Mouse (Mus musculus) cerebellum, adult 9-10 months (tissue): ENCODE results near the gene Rbfox3.

Source experiments
- DNase-seq: peaks from one replicate; pipeline ENCODE4 v3.0.0; 2022

The Rbfox3 gene

DNA sequence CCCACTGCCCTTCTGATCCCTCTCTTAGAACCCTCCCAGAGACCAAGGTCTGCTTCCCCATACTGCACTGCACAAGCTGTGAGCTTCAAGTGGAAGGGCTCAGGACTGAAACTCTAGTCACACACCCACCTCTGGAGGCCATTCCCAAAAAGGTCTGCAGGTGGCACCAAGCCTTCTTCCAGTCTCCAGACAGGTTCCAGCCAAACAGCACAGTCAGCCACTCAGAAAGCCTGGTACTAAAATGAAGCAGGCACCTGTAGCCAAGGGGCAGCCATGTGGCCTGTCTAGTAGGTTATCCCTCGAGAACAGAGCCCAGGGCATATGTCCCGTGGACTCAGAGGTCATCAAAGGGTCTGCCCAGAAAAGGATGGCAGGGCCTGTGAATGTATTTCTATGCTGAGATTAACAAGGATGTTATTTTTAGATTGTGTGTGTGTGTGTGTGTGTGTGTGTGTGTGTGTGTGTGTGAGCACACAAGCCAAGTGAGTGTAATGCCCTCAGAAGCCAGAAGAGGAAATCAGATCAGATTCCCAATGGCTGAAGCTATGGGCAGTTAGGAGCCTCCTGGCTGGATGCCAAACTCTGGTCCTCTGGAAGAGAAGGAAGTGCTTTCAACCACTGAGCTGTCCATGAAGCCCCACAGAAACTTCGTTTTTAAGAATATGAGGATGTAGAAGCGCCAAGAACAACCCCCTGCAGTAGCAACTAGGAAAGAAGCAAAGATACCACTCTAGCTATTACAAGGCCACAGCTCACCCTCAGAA, at the start of gene Rbfox3:
TSS of gene Rbfox3 (minus strand) at position 291 of the 764 bp plus-strand sequence.
- peak; percentile 90 for DNase-seq

- DNase-seq = no peak
Observed at GRCm38 (mm10) chr11:118960649-118961048, 49.3 kb upstream of the Rbfox3 start.

DNA sequence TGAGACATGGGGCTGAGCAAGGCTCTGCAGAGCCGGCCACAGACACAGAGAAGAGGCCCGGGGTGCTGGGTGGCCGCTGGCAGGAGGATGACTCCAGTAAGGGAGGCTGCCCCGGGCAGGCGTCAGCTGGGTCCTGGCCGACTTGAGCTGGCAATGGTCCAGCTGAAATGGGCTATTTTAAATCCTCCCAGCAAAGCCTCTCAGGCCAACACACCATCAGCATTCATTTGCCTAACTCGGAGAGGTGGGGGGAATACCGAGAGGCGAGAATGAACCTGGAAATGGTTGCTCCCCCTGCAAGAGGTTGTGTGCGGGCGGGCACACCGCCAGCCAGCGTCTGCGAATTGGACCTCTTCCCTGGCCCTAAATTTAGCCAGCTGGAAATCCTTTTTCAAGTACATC, 45.7 kb upstream of the Rbfox3 start:
- DNase-seq = peak; percentile 93

GRCm38 (mm10) chr11:118955016-118955415, 43.6 kb upstream of the Rbfox3 start:
- DNase-seq = no peak

DNA sequence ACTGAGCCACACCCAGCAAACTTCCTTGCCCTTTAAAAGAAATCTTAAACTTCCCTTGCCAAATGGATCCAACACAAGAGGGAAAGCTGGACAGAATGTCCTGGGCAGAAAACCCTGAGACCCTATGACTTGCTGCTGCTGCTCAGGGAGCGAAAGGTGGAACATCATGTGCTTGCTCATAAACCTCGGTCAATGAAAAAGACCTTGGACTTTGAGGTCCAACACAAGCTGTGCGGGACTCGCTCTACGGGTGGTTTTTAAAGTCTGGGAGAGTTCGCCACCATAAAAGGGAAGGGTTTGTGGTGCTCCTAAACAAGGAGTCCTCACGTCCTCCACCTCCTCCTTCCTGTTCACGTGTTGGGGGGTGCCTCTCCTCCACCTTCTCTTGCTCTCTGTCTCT, 34.5 kb upstream of the Rbfox3 start:
- no peak for DNase-seq

GRCm38 (mm10) chr11:118941268-118941667, 29.9 kb upstream of the Rbfox3 start:
- DNase-seq = no peak

GRCm38 (mm10) chr11:118940539-118940938, 29.1 kb upstream of the Rbfox3 start:
- DNase-seq = peak; percentile 98

- DNase-seq = no peak
Observed at GRCm38 (mm10) chr11:118939731-118940130, 28.3 kb upstream of the Rbfox3 start.

GRCm38 (mm10) chr11:118934925-118935324, 23.5 kb upstream of the Rbfox3 start:
- no peak for DNase-seq

DNA sequence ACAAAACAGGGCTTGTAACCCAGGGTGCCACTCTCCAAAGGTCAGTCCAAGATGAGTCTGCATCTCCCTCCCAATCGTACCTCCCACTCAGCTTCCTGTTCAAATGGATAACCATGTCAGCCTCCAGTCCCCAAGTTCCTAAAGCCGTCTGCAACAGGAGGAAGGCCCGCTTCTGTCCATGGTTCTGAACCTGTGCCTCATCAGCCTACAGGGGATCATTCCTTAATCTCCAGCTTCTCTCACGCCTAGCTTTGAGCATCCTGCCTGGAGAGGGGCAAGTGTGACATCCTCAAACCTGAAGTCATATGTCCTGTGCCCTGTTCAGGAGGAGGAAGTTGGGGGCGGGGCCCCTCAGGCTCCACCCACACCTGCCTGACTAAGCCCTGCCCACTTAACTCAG, 15.7 kb upstream of the Rbfox3 start:
- no peak for DNase-seq

- no peak for DNase-seq
Observed at GRCm38 (mm10) chr11:118921852-118922251, 10.5 kb upstream of the Rbfox3 start.

GRCm38 (mm10) chr11:118916423-118917030, 5.1 kb upstream of the Rbfox3 start:
- no peak for DNase-seq

DNA sequence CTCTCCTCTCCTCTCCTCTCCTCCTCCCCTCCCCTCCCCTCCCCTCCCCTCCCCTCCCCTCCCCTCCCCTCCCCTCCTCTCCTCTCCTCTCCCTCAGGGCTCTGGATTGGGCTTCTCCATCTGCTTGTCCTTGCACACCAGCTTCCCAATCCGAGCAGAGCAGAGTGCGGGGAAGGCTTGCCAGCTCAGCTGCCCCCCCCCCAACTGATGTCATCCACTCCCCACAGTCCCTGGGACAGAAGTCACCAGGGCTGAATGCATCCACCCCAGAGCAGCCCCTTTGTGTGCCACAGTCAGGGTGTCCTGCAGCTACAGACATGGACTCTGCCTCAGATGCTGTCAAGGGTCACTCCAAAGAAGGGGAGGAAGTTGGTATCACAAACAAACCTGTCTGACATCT, 4.5 kb upstream of the Rbfox3 start:
- no peak for DNase-seq

DNA sequence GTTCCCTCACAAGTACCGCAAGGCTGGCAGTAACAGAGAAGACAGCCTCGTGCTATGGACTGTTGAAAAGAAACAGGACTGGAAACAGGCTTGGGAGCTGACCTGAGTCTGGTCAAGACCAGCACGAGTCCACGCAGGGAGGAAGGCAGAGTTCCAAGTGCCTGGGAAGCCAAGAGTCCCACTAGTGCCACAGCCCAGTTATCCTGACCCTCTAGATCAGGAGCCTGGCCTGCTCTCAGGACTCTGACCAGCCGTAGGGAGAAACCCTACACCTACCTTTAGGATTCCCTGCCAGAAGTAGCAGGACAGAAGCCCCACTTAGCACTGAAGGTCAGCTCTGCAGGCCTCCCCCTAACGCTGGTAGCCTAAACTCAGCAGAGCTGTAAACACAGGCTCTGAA, 1.3 kb upstream of the Rbfox3 start:
- peak; percentile 53 for DNase-seq

DNA sequence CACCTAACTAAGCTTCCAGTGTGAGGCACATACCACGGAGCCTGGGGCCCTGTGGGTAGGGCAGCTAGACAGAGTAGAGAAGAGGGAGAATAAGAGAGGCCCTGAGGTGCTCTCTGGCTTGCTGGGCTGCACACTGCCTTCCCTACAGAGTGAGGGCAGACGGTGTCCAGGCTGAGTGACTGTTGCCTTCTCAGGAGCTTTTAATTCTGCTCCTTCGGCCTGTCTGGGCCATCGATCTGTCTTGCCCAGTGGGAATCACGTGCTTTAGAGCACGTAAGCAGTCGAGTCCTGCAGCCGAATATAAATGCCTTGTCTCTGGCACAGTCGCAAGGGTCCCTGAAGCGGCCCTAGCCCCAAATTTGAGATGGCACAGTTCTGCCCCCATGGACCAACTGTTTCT, 641 bp downstream of the Rbfox3 start:
- DNase-seq = peak; percentile 49

DNA sequence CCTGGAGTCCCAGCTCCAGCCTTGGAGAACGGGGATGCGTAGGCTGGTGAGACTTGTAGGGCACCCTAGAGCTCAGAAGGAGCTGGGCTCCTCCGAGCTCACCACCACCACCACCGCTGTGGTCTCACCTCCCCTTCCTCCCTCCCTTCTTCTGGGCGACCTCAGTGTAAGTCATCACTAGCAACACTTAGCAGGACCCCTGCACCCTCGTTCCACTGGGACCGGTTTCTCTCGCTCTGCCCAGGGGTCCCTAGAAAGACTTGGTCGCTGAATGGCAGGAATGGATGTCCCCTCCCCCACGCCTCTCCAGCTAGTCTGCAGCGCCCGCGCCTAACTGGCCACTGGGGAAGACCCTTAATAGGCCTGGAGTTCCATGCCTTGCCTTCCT, 1.6 kb downstream of the Rbfox3 start:
- peak; percentile 75 for DNase-seq

DNA sequence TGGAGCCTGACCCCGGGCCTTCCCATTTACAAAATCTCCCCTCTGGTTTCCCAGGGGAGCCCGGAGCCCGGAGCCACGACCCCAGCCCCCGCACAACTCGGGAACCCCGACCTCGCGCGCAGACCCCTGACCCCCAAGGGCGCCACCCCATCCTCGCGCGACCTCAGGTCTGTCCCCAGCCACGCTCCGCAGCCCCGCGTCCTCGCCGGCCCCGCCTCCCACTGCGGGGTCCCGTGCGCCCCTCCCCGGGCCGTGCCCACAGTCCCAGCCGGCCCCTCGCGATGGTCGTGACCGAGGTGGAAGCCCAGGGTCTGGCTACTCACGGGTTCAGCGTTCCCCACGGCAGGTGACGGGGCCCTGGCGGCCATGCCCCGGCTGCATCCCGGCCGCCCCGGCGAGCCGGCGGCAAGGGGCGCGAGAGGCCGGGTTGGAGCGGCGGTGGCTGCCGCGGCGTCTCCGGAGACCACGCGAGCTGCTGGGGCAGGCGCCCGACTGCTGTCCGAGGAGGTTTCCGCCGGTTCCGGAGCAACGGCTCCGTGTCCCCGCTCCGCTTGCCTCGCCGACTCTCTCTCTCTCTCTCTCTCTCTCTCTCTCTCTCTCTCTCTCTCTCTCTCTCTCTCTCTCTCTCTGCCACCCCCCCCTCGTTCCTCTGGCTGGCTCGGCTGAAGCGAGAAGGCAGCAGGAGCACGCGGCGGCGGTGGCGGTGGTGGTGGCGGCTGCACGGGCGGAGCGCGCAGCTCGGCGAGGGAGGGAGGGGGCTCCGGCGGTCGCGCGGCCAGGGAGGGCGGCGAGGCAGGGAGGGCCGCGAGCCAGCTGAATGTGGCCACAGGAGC, 2.2 kb downstream of the Rbfox3 start:
- peak; percentile 64 for DNase-seq

DNA sequence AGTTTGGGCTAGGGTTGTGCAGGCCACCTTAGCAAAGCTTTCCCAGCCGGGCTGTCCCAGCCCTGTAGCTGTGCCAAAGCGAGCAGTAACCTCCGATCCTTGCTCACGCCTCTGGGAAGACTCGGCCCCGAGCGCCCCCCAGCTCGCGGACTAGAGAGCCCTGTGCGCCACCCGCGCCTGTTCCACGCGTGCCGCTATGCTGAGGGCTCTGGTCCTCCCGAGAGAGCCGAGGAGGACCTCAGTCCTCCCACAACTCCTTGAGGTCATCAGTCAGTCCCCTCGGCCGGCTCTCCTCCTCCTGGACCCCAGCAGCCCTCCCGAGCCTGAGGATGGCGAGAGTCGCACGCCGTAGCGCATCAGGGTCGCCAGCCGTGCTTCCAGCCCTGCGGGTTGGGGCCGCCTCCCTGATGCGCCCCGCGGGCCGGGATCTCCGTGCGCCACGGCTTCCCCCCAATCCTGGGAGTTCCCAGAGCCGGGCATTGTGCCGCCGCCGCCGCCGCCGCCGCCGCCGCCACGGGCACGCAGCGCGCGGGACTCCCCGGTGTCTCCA, 2.9 kb downstream of the Rbfox3 start:
- no peak for DNase-seq

GRCm38 (mm10) chr11:118907471-118908401, 3.7 kb downstream of the Rbfox3 start:
- peak; percentile 76 for DNase-seq

GRCm38 (mm10) chr11:118906824-118907470, 4.5 kb downstream of the Rbfox3 start:
- DNase-seq = no peak

DNA sequence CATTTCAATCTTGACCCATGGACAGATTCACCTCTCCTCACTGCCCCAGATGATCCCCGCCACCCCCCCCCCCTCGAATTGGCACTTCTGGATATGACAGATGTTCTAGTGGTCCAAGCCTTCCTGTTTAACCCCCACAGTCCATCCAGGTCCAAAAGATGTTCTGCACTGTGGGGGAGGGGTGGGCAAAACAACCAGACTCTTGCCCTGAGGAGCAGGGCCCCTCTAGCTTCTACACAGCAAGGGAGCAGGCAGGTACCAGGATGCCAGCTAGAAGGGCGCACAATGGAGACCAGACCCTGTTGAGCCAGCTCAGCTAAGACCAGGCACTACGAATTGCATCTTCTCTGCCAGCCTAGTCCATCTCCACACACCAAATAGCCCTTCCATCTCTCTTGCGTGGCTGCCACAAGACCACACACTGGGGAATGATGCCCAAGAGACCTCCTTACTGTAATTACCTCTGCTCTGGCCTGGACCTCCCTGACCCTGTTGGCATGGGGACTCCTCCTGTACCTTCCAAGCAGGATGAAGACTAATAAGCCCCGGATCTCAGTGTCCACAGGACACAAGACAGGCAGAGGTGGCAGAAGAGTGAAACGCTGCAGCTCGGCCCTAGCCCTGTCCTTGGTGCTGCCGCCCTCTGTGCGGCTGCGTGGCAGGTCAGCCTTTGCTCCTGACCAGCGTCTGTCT, 5.1 kb downstream of the Rbfox3 start:
- peak; percentile 68 for DNase-seq
